Mouse (Mus musculus) kidney, postnatal 4 days (tissue): Measurements from ENCODE around the gene Olfr480.

Source experiments
- DNase-seq, 2 experiments: peaks; one replicate each; pipeline ENCODE4 v3.0.0; 2021; ENCODE audit warnings: mixed read lengths in 2 of 2

Gene Olfr480

DNA sequence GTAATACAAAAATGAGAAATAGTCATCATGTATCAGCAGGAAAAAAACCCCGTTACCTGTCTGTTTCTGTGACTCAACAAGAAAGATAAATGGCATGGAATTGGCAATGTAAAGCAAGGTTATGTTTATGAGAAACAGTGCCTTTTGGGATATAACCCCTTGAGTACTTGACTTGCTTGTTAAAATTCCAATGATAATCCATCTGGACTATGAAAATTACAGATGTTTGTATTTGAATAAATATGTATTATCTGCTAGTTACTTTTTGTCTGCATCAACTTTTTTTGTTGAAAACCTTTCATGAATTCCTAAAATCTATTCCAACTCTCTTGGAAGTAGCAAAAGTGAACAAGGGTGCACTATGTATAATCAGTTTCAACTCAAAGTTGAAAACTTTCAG is at the start of gene Olfr480:
Gene Olfr480 (minus strand): TSS at position 101 of the 400 bp plus-strand sequence.
- DNase-seq: no peak

DNA sequence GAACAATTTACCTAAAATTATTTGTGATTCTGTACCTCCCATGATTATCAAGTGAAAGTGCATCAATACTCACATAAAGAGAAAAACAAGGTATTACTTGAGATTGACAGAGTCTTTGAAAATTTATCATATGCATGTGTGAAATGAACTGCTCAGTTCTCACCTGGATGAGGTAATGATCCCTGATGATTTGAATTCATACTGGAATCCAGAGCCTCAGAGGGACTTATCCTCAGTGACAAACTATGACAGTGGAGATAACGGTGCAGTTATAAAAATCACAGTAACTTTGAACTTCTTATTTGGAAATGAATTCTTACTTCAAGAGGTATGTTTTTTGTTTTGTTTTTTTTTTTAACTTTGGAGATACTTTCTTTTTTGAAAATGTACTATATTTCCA is 33.4 kb upstream of the Olfr480 start, which contains the start of gene Olfr483:
Gene Olfr483 (plus strand): TSS at position 301 of the 400 bp plus-strand sequence.
- DNase-seq: no peak

DNA sequence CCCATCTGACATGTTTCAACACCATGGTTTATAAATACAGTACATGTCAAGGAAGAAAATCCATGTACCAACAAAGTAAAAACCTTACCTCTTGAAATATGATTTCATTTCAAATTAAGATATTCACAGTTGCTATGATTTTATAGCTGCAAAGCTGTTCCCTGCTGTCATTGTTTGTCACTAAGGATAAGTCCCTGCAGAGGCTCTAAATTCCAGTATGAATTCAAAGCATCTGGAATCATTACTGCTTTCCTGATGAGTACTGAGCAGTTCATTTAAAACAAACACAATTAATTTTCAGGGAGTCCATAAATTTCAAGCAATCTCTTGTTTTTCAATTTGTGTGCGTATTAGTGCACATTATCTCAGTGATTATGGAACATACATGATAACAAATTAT is 30.3 kb upstream of the Olfr480 start, which contains the start of gene Olfr482:
Gene Olfr482 (minus strand): TSS at position 101 of the 400 bp plus-strand sequence.
- no peak for DNase-seq

DNA sequence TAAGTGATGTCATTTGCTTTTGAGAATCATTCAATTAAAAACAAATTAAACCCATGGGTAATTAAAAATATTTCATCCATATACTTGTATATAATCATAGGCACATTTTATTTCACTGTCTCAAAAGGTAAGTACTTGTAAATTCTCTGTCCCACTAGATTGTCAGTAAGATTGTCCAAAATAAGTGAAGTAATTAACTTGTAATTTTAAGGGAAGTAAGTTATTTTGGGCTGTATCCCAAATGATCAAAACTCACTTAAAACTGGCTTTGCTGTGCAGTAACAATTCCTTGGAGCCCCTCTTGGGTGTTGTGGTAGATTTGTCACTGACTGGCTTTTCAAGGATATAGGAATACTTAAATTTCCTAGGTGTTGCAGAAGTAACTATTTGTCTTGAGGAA is 12.4 kb upstream of the Olfr480 start, which contains the start of gene Olfr481:
Gene Olfr481 (plus strand): TSS at position 301 of the 400 bp plus-strand sequence.
- no peak for DNase-seq

DNA sequence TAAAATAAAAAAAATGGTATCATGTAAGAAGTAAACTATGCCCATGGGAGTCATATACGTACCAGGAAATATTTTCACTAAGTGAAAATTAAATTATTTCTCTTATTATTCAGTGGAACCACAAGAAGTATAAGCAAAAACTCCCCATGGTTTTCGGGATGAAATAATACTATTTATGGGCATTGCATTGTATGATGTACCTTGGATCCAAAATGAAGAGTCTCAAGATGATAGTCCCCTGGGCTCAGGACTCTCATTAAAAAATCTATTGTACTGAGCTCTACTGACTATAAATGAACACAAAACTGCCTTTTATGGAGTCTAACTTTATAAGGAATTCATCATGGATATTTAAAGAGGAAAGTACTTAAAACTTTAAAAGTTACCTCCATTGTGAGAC is 16.8 kb downstream of the Olfr480 start, which contains the start of gene Olfr479:
Gene Olfr479 (plus strand): TSS at position 301 of the 400 bp plus-strand sequence.
- no peak for DNase-seq

DNA sequence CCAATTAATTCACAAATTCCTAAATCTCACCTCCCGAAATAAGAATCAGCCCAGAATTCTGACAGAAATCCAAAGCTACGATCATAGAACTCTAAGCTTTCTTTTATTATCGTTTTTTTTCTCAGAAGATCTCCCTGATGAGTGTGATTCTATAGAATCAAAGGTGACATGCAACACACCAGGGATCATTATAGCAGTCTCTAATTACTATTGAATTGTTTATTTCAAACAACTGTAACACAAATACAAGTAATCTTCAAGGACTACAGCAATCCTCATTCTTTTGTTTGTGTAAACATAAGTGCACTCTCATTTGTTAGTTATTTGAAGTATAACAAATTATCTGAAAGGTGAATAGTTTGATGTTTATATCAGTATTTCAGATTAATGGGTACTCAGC is 33.3 kb downstream of the Olfr480 start, which contains the start of gene Olfr478:
Gene Olfr478 (minus strand): TSS at position 101 of the 400 bp plus-strand sequence.
- no peak for DNase-seq
